9 mouse cellular contexts compared by ENCODE assay signal in genomic region chr5:125341459-125342090, GRCm38 (mm10). TPM values are rescaled to one million over a fixed set of nuclear protein-coding genes. Genes with fewer than 3 reads are reported as not detected.
A peak's percentile ranks its signal among the peaks of the same experiment; 100 is the strongest.
DNase-seq lines count a peak whose midpoint lies in the region; ATAC-seq and TF ChIP-seq lines count a peak whose summit lies in the region.
"Had no signal": no experiment of that assay in that cellular context is flagged by ENCODE, and none has a peak within 500 bp of the region (broad histone marks: within the 10 kb centered on the region; RNA-seq: fewer than 3 reads in every experiment).

No protein-coding gene starts in this region.

- peak overlapping the region; percentile 42; the same call in 1 of the 2 replicates for H3K9ac ChIP-seq in intestine, postnatal 0 days (ENCODE audit: low read depth, low read length)
- no peak overlapping the region for H3K9ac ChIP-seq in neural tube, embryonic 11.5 days (ENCODE audit: low read length)

- DNase-seq in kidney, adult 2 months, result no peak
- DNase-seq in kidney, postnatal 36 days, result no peak
- DNase-seq in neural tube, embryonic 11.5 days (ENCODE audit: low spot score), result no peak
- DNase-seq in right cerebral cortex, postnatal 4 days, result no peak
- no peak for DNase-seq in layer of hippocampus, postnatal 14 days (ENCODE audit: low spot score in 2 of 2)
- DNase-seq in ovary, postnatal 10 days (ENCODE audit: low spot score), result no peak

- H3K36me3 ChIP-seq in kidney, adult 2 months (ENCODE audit: control insufficient read depth, insufficient read depth, low read length), result no peaks in the 10 kb centered on the region
- no peaks in the 10 kb centered on the region for H3K36me3 ChIP-seq in intestine, postnatal 0 days (ENCODE audit: control insufficient read depth, insufficient read depth)
- H3K36me3 ChIP-seq in neural tube, embryonic 11.5 days (ENCODE audit: control insufficient read depth, insufficient read depth, low read length), result no peaks in the 10 kb centered on the region

- no peak for TF ChIP-seq CTCF in kidney, adult 2 months (conservative IDR thresholded peaks at IDR 0.05; ENCODE audit: insufficient read depth, insufficient read length, low read depth, low read length)
- TF ChIP-seq CTCF in cortical plate, adult 2 months (IDR thresholded peaks at IDR 0.05; ENCODE audit: extremely low read depth, insufficient read depth, low read length), result no peak
- no peak for TF ChIP-seq CTCF in intestine, postnatal 0 days (IDR thresholded peaks at IDR 0.05; ENCODE audit: low read depth)

- H3K27ac ChIP-seq in kidney, adult 2 months (ENCODE audit: insufficient read depth, low read depth, low read length), result no peak overlapping the region
- H3K27ac ChIP-seq in cortical plate, adult 2 months (ENCODE audit: insufficient read depth, low read length), result no peak overlapping the region
- no peak overlapping the region for H3K27ac ChIP-seq in intestine, postnatal 0 days (ENCODE audit: low read depth, low read length)
- H3K27ac ChIP-seq in neural tube, embryonic 11.5 days (ENCODE audit: low read depth, low read length), result no peak overlapping the region

- no peaks in the 10 kb centered on the region for H3K27me3 ChIP-seq in kidney, adult 2 months (replicated peaks; ENCODE audit: control insufficient read depth, insufficient read depth, low read length)
- H3K27me3 ChIP-seq in intestine, postnatal 0 days (replicated peaks; ENCODE audit: control insufficient read depth, insufficient read depth, low read length), result no peaks in the 10 kb centered on the region
- H3K27me3 ChIP-seq in neural tube, embryonic 11.5 days (ENCODE audit: control insufficient read depth, insufficient read depth, low read length), result 0 out of 2 replicates have a peak, but pooled peaks cover 3% of the 10 kb centered on the region
- H3K27me3 ChIP-seq: Patski had no signal

- H3K4me3 ChIP-seq in kidney, adult 2 months (ENCODE audit: insufficient read depth, low read depth, low read length), result peak overlapping the region; percentile 33
- H3K4me3 ChIP-seq in cortical plate, adult 2 months (ENCODE audit: insufficient read depth, low read length), result peak overlapping the region; percentile 87
- H3K4me3 ChIP-seq in intestine, postnatal 0 days (ENCODE audit: low read depth, low read length), result peak overlapping the region; percentile 74
- H3K4me3 ChIP-seq in neural tube, embryonic 11.5 days (ENCODE audit: low read depth, low read length), result peak overlapping the region; percentile 62; the same call in 1 of the 2 replicates

- 49% methylated on average over 14 of the region's 14 CpGs for WGBS in kidney, adult 2 months
- WGBS in intestine, postnatal 0 days, result 50% methylated on average over 14 of the region's 14 CpGs
- 64% methylated on average over 14 of the region's 14 CpGs for WGBS in neural tube, embryonic 11.5 days

- peak overlapping the region; percentile 99 for H3K4me2 ChIP-seq in intestine, postnatal 0 days (replicated peaks; ENCODE audit: low read depth)
- peak overlapping the region; percentile 95 for H3K4me2 ChIP-seq in neural tube, embryonic 11.5 days (ENCODE audit: low read depth)

- H3K9me3 ChIP-seq in intestine, postnatal 0 days (ENCODE audit: control insufficient read depth), result no peaks in the 10 kb centered on the region
- no peaks in the 10 kb centered on the region for H3K9me3 ChIP-seq in neural tube, embryonic 11.5 days (ENCODE audit: control insufficient read depth, low read length)

- no peak for ATAC-seq in intestine, postnatal 0 days
- ATAC-seq in neural tube, embryonic 11.5 days (ENCODE audit: insufficient read depth, low FRiP score, low TSS enrichment), result no peak

- TF ChIP-seq POLR2A in kidney, adult 2 months (IDR thresholded peaks at IDR 0.05; ENCODE audit: low read depth, low read length), result no peak
- no peak for TF ChIP-seq POLR2A in cortical plate, adult 2 months (IDR thresholded peaks at IDR 0.05; ENCODE audit: extremely low read depth, insufficient read depth, low read length)

- H3K4me1 ChIP-seq in kidney, adult 2 months (ENCODE audit: control insufficient read depth, insufficient read depth, low read length), result no peaks in the 10 kb centered on the region
- H3K4me1 ChIP-seq in cortical plate, adult 2 months (ENCODE audit: control insufficient read depth, insufficient read depth, low read length), result no peaks in the 10 kb centered on the region
- 0 out of 2 replicates have a peak, but pooled peaks cover 3% of the 10 kb centered on the region for H3K4me1 ChIP-seq in intestine, postnatal 0 days (replicated peaks; ENCODE audit: control insufficient read depth, insufficient read depth, low read length)
- H3K4me1 ChIP-seq in neural tube, embryonic 11.5 days (ENCODE audit: control insufficient read depth, insufficient read depth, low read length), result peaks cover 15% of the 10 kb centered on the region; the same call in 1 of the 2 replicates

RNA-seq across cellular contexts. Expression of gene Scarb1, which starts 0.7 kb away (rescaled TPM):
- 35.5 and 42.8 TPM in 2 replicates for polyA plus RNA-seq in kidney, adult 2 months (2012; rRNA removed)
- polyA plus RNA-seq in cortical plate, adult 2 months (2012; rRNA removed), result 32.6 and 33.8 TPM in 2 replicates
- polyA plus RNA-seq in intestine, postnatal 0 days (2015; fragmentation: Nextera tagmentation; extraction: Ambion mirVana), result 26.5 TPM in 2 replicates
- 22.2 and 28.3 TPM in 2 replicates for polyA plus RNA-seq in neural tube, embryonic 11.5 days (2014; fragmentation: Nextera tagmentation; extraction: Ambion mirVana)
- 10 to 100 TPM; 46.1 to 54.3 TPM for total RNA-seq in layer of hippocampus, postnatal 14 days (2021)

RNA-seq across cellular contexts. Expression of gene Gm10382, which starts 47.5 kb away (rescaled TPM):
- polyA plus RNA-seq in kidney, adult 2 months (2012; rRNA removed), result 0.33 and 0.58 TPM in 2 replicates
- polyA plus RNA-seq in cortical plate, adult 2 months (2012; rRNA removed), result 0.21 and 0.36 TPM in 2 replicates
- polyA plus RNA-seq in intestine, postnatal 0 days (2015; fragmentation: Nextera tagmentation; extraction: Ambion mirVana), result 0.16 and 0.24 TPM in 2 replicates
- 0.46 TPM in 1 of 2 replicates, not detected in the other for polyA plus RNA-seq in neural tube, embryonic 11.5 days (2014; fragmentation: Nextera tagmentation; extraction: Ambion mirVana)
- total RNA-seq in layer of hippocampus, postnatal 14 days (2021), result under 1 TPM; 0.28 to 0.52 TPM

RNA-seq across cellular contexts. Expression of gene Ubc, which starts 48.4 kb away (rescaled TPM):
- polyA plus RNA-seq in kidney, adult 2 months (2012; rRNA removed), result 1,123 and 1,352 TPM in 2 replicates
- polyA plus RNA-seq in cortical plate, adult 2 months (2012; rRNA removed), result 769 and 804 TPM in 2 replicates
- 345 and 371 TPM in 2 replicates for polyA plus RNA-seq in intestine, postnatal 0 days (2015; fragmentation: Nextera tagmentation; extraction: Ambion mirVana)
- polyA plus RNA-seq in neural tube, embryonic 11.5 days (2014; fragmentation: Nextera tagmentation; extraction: Ambion mirVana), result 1,090 and 1,143 TPM in 2 replicates
- total RNA-seq in layer of hippocampus, postnatal 14 days (2021), result 100 to 1,000 TPM; 755 to 828 TPM

Comparison
In these comparisons a context has a peak if more than half of its experiments do, and no peak if none do; other contexts are left out.
1. H3K4me3 ChIP-seq: peak in every context shown above with its lines; median percentile 87 in cortical plate, adult 2 months; 74 in intestine, postnatal 0 days; 62 in neural tube, embryonic 11.5 days; 33 in kidney, adult 2 months.